Mouse (Mus musculus) lung, postnatal 0 days (tissue): ENCODE measurements around the gene Tmed1.

Experiments
- CTCF ChIP-seq: IDR thresholded peaks from 2 replicates; pipeline ENCODE4 v1.5.1; 2016; ENCODE audit warnings: antibody characterized with exemption, mild to moderate bottlenecking
- EP300 ChIP-seq: IDR thresholded peaks from 2 replicates; pipeline ENCODE4 v1.6.1; 2016; ENCODE audit warnings: antibody characterized with exemption, mild to moderate bottlenecking, control low read depth

DNA sequence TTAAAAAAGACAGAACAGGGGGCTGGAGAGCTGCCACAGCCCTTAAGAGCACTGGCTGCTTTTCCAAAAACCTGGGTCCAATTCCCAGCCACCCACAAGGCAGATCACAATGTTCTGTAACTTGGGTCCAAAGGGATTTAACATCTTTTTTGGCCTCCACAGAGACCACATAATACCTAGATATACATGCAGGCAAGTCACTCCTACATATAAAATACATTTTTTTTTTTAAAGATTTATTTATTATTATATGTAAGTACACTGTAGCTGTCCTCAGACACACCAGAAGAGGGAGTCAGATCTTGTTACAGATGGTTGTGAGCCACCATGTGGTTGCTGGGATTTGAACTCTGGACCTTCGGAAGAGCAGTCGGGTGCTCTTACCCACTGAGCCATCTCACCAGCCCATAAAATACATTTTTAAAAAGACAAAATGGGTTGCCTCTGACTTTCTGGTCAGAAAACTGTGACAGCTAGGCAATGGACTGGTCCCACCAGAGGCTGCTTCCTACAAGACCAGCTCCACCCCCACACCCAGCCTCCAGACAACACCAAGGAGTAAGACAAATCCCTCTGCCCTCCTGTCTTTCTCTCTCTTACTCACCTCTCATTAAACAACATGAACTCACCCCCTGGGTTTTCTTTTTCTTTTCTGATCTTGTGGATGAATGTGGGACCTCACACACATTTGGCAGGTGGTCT, 17.2 kb upstream of the Tmed1 start:
- TF ChIP-seq EP300 (no peak), CTCF (no peak)
